Mouse (Mus musculus): ENCODE results near the gene Ptprs. TPM values are rescaled to one million over a fixed set of nuclear protein-coding genes. Genes with fewer than 3 reads are reported as not detected.
A peak's percentile ranks its signal among the peaks of the same experiment; 100 is the strongest.
"Not testable (repeated sequence)": the region's sequence is repeated elsewhere in the genome, so short reads cannot be mapped to it uniquely, and the experiment has no call there.

Gene Ptprs
- polyA plus RNA-seq, 1 experiment = 56.8 TPM

GRCm38 (mm10) chr17:56509021-56509640, 32.8 kb upstream of the Ptprs start:
- H3ac ChIP-seq (ENCODE audit: control insufficient read depth, insufficient read length, low read depth) = no peak overlapping the region
- H3K36me3 ChIP-seq (ENCODE audit: control insufficient read depth, insufficient read depth) = no peaks in the 10 kb centered on the region
- H3K27me3 ChIP-seq (ENCODE audit: control insufficient read depth, insufficient read depth, insufficient read length) = no peaks in the 10 kb centered on the region
- no peaks in the 10 kb centered on the region for H3K79me2 ChIP-seq (ENCODE audit: control insufficient read depth, insufficient read depth)
- no peak overlapping the region for H3K4me3 ChIP-seq (ENCODE audit: insufficient read depth, poor library complexity, severe bottlenecking)
- no peaks in the 10 kb centered on the region for H3K79me3 ChIP-seq (ENCODE audit: low read depth)
- TF ChIP-seq CTCF (IDR thresholded peaks at IDR 0.05; ENCODE audit: control insufficient read depth, insufficient read depth, insufficient read length) = no peak
- no peak for TF ChIP-seq MAX (IDR thresholded peaks at IDR 0.05)
- TF ChIP-seq USF1 (IDR thresholded peaks at IDR 0.05; ENCODE audit: low read depth) = no peak
- TF ChIP-seq CEBPB (IDR thresholded peaks at IDR 0.05; ENCODE audit: low read depth) = no peak
- no peak for TF ChIP-seq MYOG (IDR thresholded peaks at IDR 0.05; ENCODE audit: control insufficient read depth, extremely low read depth, insufficient read length)
- no peak for TF ChIP-seq FOSL1 (IDR thresholded peaks at IDR 0.05; ENCODE audit: insufficient read depth, low read length, poor library complexity, severe bottlenecking)
- TF ChIP-seq MYOD1 (IDR thresholded peaks at IDR 0.05; ENCODE audit: control insufficient read depth, insufficient read length, low read depth) = no peak

GRCm38 (mm10) chr17:56507161-56508068, 31.1 kb upstream of the Ptprs start:
- H3ac ChIP-seq (ENCODE audit: control insufficient read depth, insufficient read length, low read depth) = peak overlapping the region; percentile 70
- H3K27me3 ChIP-seq (ENCODE audit: control insufficient read depth, insufficient read depth, insufficient read length) = no peaks in the 10 kb centered on the region
- no peaks in the 10 kb centered on the region for H3K79me3 ChIP-seq (ENCODE audit: low read depth)
- TF ChIP-seq USF1 (IDR thresholded peaks at IDR 0.05; ENCODE audit: low read depth) (peak; percentile 22), MYOG (IDR thresholded peaks at IDR 0.05; ENCODE audit: control insufficient read depth, extremely low read depth, insufficient read length) (no peak), MYOD1 (IDR thresholded peaks at IDR 0.05; ENCODE audit: control insufficient read depth, insufficient read length, low read depth) (peak; percentile 47), FOSL1 (IDR thresholded peaks at IDR 0.05; ENCODE audit: insufficient read depth, low read length, poor library complexity, severe bottlenecking) (no peak), CEBPB (IDR thresholded peaks at IDR 0.05; ENCODE audit: low read depth) (no peak), CTCF (IDR thresholded peaks at IDR 0.05; ENCODE audit: control insufficient read depth, insufficient read depth, insufficient read length) (no peak), MAX (IDR thresholded peaks at IDR 0.05) (peak; percentile 49)
- no peaks in the 10 kb centered on the region for H3K36me3 ChIP-seq (ENCODE audit: control insufficient read depth, insufficient read depth)
- H3K4me3 ChIP-seq (ENCODE audit: insufficient read depth, poor library complexity, severe bottlenecking) = peak overlapping the region; percentile 37
- no peaks in the 10 kb centered on the region for H3K79me2 ChIP-seq (ENCODE audit: control insufficient read depth, insufficient read depth)

- TF ChIP-seq CTCF (IDR thresholded peaks at IDR 0.05; ENCODE audit: control insufficient read depth, insufficient read depth, insufficient read length) (no peak), MYOD1 (IDR thresholded peaks at IDR 0.05; ENCODE audit: control insufficient read depth, insufficient read length, low read depth) (no peak), CEBPB (IDR thresholded peaks at IDR 0.05; ENCODE audit: low read depth) (no peak), MAX (IDR thresholded peaks at IDR 0.05) (no peak), FOSL1 (IDR thresholded peaks at IDR 0.05; ENCODE audit: insufficient read depth, low read length, poor library complexity, severe bottlenecking) (no peak), USF1 (IDR thresholded peaks at IDR 0.05; ENCODE audit: low read depth) (no peak), MYOG (IDR thresholded peaks at IDR 0.05; ENCODE audit: control insufficient read depth, extremely low read depth, insufficient read length) (no peak)
- H3K27me3 ChIP-seq (ENCODE audit: control insufficient read depth, insufficient read depth, insufficient read length) = no peaks in the 10 kb centered on the region
- no peaks in the 10 kb centered on the region for H3K79me2 ChIP-seq (ENCODE audit: control insufficient read depth, insufficient read depth)
- H3K4me3 ChIP-seq (ENCODE audit: insufficient read depth, poor library complexity, severe bottlenecking) = no peak overlapping the region
- no peak overlapping the region for H3ac ChIP-seq (ENCODE audit: control insufficient read depth, insufficient read length, low read depth)
- no peaks in the 10 kb centered on the region for H3K36me3 ChIP-seq (ENCODE audit: control insufficient read depth, insufficient read depth)
- H3K79me3 ChIP-seq (ENCODE audit: low read depth) = no peaks in the 10 kb centered on the region
Measured at GRCm38 (mm10) chr17:56506417-56507065, 30.3 kb upstream of the Ptprs start.

- no peaks in the 10 kb centered on the region for H3K79me2 ChIP-seq (ENCODE audit: control insufficient read depth, insufficient read depth)
- TF ChIP-seq FOSL1 (IDR thresholded peaks at IDR 0.05; ENCODE audit: insufficient read depth, low read length, poor library complexity, severe bottlenecking) = no peak
- TF ChIP-seq CEBPB (IDR thresholded peaks at IDR 0.05; ENCODE audit: low read depth) = no peak
- TF ChIP-seq MYOG (IDR thresholded peaks at IDR 0.05; ENCODE audit: control insufficient read depth, extremely low read depth, insufficient read length) = no peak
- no peak for TF ChIP-seq USF1 (IDR thresholded peaks at IDR 0.05; ENCODE audit: low read depth)
- TF ChIP-seq MYOD1 (IDR thresholded peaks at IDR 0.05; ENCODE audit: control insufficient read depth, insufficient read length, low read depth) = no peak
- TF ChIP-seq CTCF (IDR thresholded peaks at IDR 0.05; ENCODE audit: control insufficient read depth, insufficient read depth, insufficient read length) = no peak
- TF ChIP-seq MAX (IDR thresholded peaks at IDR 0.05) = no peak
- H3K36me3 ChIP-seq (ENCODE audit: control insufficient read depth, insufficient read depth) = no peaks in the 10 kb centered on the region
- no peaks in the 10 kb centered on the region for H3K27me3 ChIP-seq (ENCODE audit: control insufficient read depth, insufficient read depth, insufficient read length)
- H3K4me3 ChIP-seq (ENCODE audit: insufficient read depth, poor library complexity, severe bottlenecking) = no peak overlapping the region
- no peaks in the 10 kb centered on the region for H3K79me3 ChIP-seq (ENCODE audit: low read depth)
- no peak overlapping the region for H3ac ChIP-seq (ENCODE audit: control insufficient read depth, insufficient read length, low read depth)
Measured at GRCm38 (mm10) chr17:56505401-56505800, 29.1 kb upstream of the Ptprs start.

GRCm38 (mm10) chr17:56502526-56502925, 26.2 kb upstream of the Ptprs start:
- H3K27me3 ChIP-seq (ENCODE audit: control insufficient read depth, insufficient read depth, insufficient read length) = no peaks in the 10 kb centered on the region

GRCm38 (mm10) chr17:56501635-56502400, 25.5 kb upstream of the Ptprs start:
- not testable (repeated sequence) for H3K79me2 ChIP-seq (ENCODE audit: control insufficient read depth, insufficient read depth); H3K36me3 ChIP-seq (ENCODE audit: control insufficient read depth, insufficient read depth); H3K79me3 ChIP-seq (ENCODE audit: low read depth); H3K4me3 ChIP-seq (ENCODE audit: insufficient read depth, poor library complexity, severe bottlenecking); H3K27me3 ChIP-seq (ENCODE audit: control insufficient read depth, insufficient read depth, insufficient read length); H3ac ChIP-seq (ENCODE audit: control insufficient read depth, insufficient read length, low read depth)

More at GRCm38 (mm10) chr17:56502526-56502925, 26.2 kb upstream of the Ptprs start:
- no peak overlapping the region for H3ac ChIP-seq (ENCODE audit: control insufficient read depth, insufficient read length, low read depth)
- TF ChIP-seq MAX (IDR thresholded peaks at IDR 0.05) (no peak), FOSL1 (IDR thresholded peaks at IDR 0.05; ENCODE audit: insufficient read depth, low read length, poor library complexity, severe bottlenecking) (no peak), USF1 (IDR thresholded peaks at IDR 0.05; ENCODE audit: low read depth) (no peak), CEBPB (IDR thresholded peaks at IDR 0.05; ENCODE audit: low read depth) (no peak), CTCF (IDR thresholded peaks at IDR 0.05; ENCODE audit: control insufficient read depth, insufficient read depth, insufficient read length) (no peak), MYOG (IDR thresholded peaks at IDR 0.05; ENCODE audit: control insufficient read depth, extremely low read depth, insufficient read length) (no peak), MYOD1 (IDR thresholded peaks at IDR 0.05; ENCODE audit: control insufficient read depth, insufficient read length, low read depth) (no peak)
- no peak overlapping the region for H3K4me3 ChIP-seq (ENCODE audit: insufficient read depth, poor library complexity, severe bottlenecking)
- H3K79me3 ChIP-seq (ENCODE audit: low read depth) = no peaks in the 10 kb centered on the region
- H3K79me2 ChIP-seq (ENCODE audit: control insufficient read depth, insufficient read depth) = no peaks in the 10 kb centered on the region
- no peaks in the 10 kb centered on the region for H3K36me3 ChIP-seq (ENCODE audit: control insufficient read depth, insufficient read depth)

Measured in C2C12 (cell line).